Mouse (Mus musculus) embryo, embryonic 9.5 days (tissue): ENCODE results near the gene Clic3.
A peak's percentile ranks its signal among the peaks of the same experiment; 100 is the strongest.

Experiments used
- DNase-seq: peaks from one replicate; pipeline ENCODE4 v3.0.0-alpha.2; 2017; ENCODE audit errors: extremely low spot score

The Clic3 gene

GRCm38 (mm10) chr2:25480541-25480940 lies 23.9 kb downstream of the Clic3 start:
- no peak for DNase-seq

GRCm38 (mm10) chr2:25482969-25483368 lies 26.3 kb downstream of the Clic3 start:
- DNase-seq: peak; percentile 21

- DNase-seq: no peak
Measured at GRCm38 (mm10) chr2:25484901-25485647, 28.4 kb downstream of the Clic3 start.

GRCm38 (mm10) chr2:25487965-25488670 lies 31.5 kb downstream of the Clic3 start:
- no peak for DNase-seq

- no peak for DNase-seq
Measured at GRCm38 (mm10) chr2:25488671-25489068, 32.0 kb downstream of the Clic3 start.

GRCm38 (mm10) chr2:25492988-25493387 lies 36.4 kb downstream of the Clic3 start:
- no peak for DNase-seq

GRCm38 (mm10) chr2:25493476-25493961 lies 36.9 kb downstream of the Clic3 start, which contains the start of gene Lcn12:
Gene Lcn12, minus strand, starts transcription at chr2:25493911.
- DNase-seq: no peak

- peak; percentile 31 for DNase-seq
Measured at GRCm38 (mm10) chr2:25496462-25496861, 39.8 kb downstream of the Clic3 start.

GRCm38 (mm10) chr2:25497846-25498575 lies 41.4 kb downstream of the Clic3 start:
- no peak for DNase-seq

- no peak for DNase-seq
Measured at GRCm38 (mm10) chr2:25498622-25499478, 42.2 kb downstream of the Clic3 start.

GRCm38 (mm10) chr2:25500071-25500575 lies 43.5 kb downstream of the Clic3 start:
- DNase-seq: peak; percentile 9

- peak; percentile 95 for DNase-seq
Measured at GRCm38 (mm10) chr2:25500576-25501405, 44.2 kb downstream of the Clic3 start, which contains the start of gene Fbxw5. Gene Fbxw5, plus strand, starts transcription at chr2:25500750.

GRCm38 (mm10) chr2:25501593-25502486 lies 45.2 kb downstream of the Clic3 start, which contains the start of gene C8g:
Gene C8g, minus strand, starts transcription at chr2:25501719.
- peak; percentile 20 for DNase-seq

GRCm38 (mm10) chr2:25502726-25503125 lies 46.1 kb downstream of the Clic3 start:
- no peak for DNase-seq

GRCm38 (mm10) chr2:25504538-25504937 lies 47.9 kb downstream of the Clic3 start:
- DNase-seq: no peak

- DNase-seq: no peak
Measured at GRCm38 (mm10) chr2:25505000-25505399, 48.4 kb downstream of the Clic3 start.

GRCm38 (mm10) chr2:25505860-25506259 lies 49.2 kb downstream of the Clic3 start:
- DNase-seq: no peak

GRCm38 (mm10) chr2:25506964-25507363 lies 50.3 kb downstream of the Clic3 start:
- no peak for DNase-seq
